Mouse (Mus musculus) adrenal gland, postnatal 36 days (tissue): ENCODE measurements at regions not wholly inside any gene's neighbourhood (a gene's known extent, or its start where the extent isn't known, plus 50 kb on each side); places are given as distances from the start of the nearest gene placed in this dataset.

Experiments
- DNase-seq, 2 experiments: peaks; one replicate each; pipeline ENCODE4 v3.0.0; 2021; ENCODE audit warnings: mixed read lengths in 1 of 2

- DNase-seq: no peak
These were observed 392.7 kb downstream of the Igsf11 start for GRCm38 (mm10) chr16:39285028-39285744.

- no peak for DNase-seq
These were observed 394.5 kb downstream of the Igsf11 start for GRCm38 (mm10) chr16:39286797-39287565.

- no peak for DNase-seq
These were observed 406.4 kb downstream of the Igsf11 start for GRCm38 (mm10) chr16:39298856-39299255.

GRCm38 (mm10) chr16:39302902-39303361 is 410.5 kb downstream of the Igsf11 start:
- DNase-seq: no peak

DNA sequence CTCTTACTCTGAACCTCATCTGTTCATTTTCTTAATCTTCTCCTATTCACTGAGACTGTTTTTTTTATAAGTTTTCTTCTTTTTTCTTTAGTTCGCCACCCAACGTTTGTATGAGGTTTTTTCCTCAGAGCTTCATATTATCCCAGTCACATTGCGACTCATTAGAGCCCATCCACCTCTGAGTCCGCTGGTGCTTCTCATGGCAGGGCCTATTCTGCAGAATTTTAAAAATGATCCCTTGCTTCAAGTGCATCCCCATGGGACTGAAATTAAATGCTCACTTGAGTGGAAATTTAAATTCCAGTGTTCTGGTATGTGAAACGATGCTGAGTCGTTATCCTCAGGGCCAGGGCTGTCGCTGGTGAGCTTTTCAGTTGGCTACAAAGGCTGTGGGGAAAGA is 410.9 kb downstream of the Igsf11 start:
- DNase-seq: no peak

- DNase-seq: no peak
These were observed 415.5 kb downstream of the Igsf11 start for GRCm38 (mm10) chr16:39307951-39308350.

- DNase-seq: peak; percentile 52 to 59
These were observed 424.5 kb downstream of the Igsf11 start for GRCm38 (mm10) chr16:39316752-39317594.

- DNase-seq: no peak
These were observed 433.2 kb downstream of the Igsf11 start for GRCm38 (mm10) chr16:39325627-39326026.

DNA sequence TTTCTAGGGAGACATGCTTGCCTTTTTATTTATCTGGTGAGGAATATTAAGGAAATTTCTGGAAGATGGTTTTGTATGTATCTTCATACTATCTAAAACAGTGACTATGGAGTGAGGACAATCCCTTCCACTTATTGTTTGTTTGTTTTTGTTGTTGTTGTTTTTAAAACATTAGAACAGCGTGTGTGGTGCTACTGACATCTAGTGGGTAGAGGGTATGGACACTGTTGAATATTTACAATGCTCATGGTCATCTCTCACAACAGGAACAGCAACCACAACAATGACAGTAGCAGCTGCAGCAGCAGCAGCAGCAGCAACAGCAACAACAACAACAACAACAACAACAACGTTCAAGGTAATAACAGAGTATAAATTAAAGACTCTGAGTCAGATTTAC is 471.2 kb downstream of the Igsf11 start:
- no peak for DNase-seq

- no peak for DNase-seq
These were observed 475.8 kb downstream of the Igsf11 start for GRCm38 (mm10) chr16:39368276-39368675.

- no peak for DNase-seq
These were observed 482.1 kb downstream of the Igsf11 start for GRCm38 (mm10) chr16:39374616-39375015.

DNA sequence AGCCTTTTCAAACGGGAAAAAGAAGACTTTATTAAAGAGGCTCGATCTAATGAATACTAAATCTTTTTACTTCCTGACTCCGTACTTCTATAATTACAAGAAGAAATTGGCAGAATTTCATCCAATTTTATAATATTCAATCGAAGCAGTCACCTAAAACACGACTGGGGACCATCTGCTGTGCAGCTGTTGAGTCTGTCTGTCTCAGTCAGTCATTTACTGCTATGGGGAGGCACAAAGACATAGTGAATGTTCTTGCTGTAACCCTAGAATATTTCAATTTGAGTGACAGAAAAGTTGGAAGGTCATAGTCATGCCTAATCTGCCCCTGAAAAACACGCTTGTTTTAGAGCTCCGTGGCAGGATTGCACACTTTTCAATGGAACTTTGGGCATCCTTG is 487.5 kb downstream of the Igsf11 start:
- DNase-seq: no peak

DNA sequence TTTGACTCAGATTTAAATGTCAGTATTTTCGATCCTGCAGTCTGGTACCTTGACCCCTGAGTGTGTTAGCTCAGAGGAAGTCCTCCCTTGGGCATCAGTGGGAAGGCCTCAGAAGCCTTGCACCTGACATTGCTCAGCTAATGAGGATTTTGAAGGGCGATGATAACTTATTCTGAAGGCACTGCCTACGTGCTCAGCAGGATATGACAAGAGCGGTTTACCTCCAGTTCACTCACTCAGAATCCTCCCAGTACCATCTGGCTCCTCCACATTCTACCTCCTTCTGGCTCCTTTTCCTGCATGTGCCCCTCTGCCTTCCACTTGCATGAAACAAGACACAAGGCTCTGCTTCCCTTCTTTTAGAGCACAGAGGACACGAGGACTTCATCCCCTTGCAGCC is 497.5 kb downstream of the Igsf11 start:
- peak in 1 of 2 experiments; percentile 6 for DNase-seq

GRCm38 (mm10) chr16:39390626-39391025 is 498.2 kb downstream of the Igsf11 start:
- peak; percentile 5 to 7 for DNase-seq

GRCm38 (mm10) chr16:39402101-39402749 is 509.8 kb downstream of the Igsf11 start:
- DNase-seq: no peak

DNA sequence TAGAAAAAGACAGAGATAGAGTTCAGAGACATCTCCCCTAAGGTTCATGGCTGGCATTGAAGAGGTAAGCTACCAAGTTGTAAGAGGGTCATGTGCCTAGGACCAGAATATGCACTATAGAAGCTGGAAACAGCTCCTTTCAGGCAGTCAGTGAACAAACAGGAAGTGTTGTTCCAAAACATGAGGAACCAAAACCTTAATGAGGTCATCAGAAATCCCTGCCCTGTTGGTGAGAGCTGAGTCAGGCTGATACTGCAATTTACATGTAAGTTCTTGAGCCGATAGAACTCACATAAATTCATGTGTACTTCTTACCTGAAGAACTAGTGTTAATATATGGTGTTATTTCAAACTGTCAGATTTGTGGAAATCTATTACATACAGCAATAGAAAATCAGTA is 539.1 kb downstream of the Igsf11 start:
- DNase-seq: no peak

GRCm38 (mm10) chr16:39445740-39446139 is 538.4 kb upstream of the Lsamp start:
- no peak for DNase-seq

DNA sequence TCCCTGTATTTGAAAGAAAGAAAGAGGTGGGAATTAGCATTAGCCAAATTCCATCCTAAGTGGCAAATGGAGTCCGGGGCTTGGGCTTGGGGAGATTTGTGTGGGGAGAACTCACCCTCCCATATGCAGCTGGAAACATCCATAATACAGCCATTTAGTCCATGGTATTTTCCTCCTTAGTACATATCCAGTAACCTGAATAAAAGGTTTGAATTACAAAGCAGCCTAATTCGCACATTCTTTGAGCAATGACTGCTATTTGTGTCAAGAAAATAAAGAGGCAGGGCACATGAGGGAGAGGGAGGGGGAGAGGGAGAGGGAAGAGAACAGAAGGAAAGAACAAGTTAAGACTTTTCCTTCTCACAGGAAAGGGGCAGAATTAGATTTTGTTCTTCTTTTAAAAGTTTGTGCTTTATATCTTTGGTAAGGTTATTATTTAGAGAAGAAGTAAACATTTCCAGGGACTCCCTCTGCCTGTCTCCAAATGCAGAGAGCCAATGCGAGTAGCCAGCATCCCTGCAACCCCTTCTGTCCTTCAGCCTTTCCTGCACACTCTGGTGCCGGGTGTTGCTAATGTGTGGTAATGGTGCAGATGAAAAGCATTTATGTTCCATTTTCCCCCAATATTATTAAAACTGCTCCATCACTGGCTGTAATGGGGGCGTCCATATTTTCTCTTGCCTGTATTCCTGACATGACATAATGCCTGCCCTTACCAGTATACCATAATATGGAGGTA is 530.6 kb upstream of the Lsamp start:
- no peak for DNase-seq
